ENCODE assay signal across 9 mouse cellular contexts in genomic region chr7:16239554-16239997, GRCm38 (mm10). TPM values are rescaled to one million over a fixed set of nuclear protein-coding genes. Genes with fewer than 3 reads are reported as not detected.
A peak's percentile ranks its signal among the peaks of the same experiment; 100 is the strongest.
DNase-seq lines count a peak whose midpoint lies in the region; ATAC-seq and TF ChIP-seq lines count a peak whose summit lies in the region.
"Had no signal": no experiment of that assay in that cellular context is flagged by ENCODE, and none has a peak within 500 bp of the region (broad histone marks: within the 10 kb centered on the region; RNA-seq: fewer than 3 reads in every experiment).

No protein-coding gene starts in this region.

- WGBS in liver, embryonic 13.5 days (ENCODE audit: insufficient replicate concordance): 37% methylated on average over 9 of the region's 9 CpGs
- WGBS in midbrain, postnatal 0 days: 63% methylated on average over 9 of the region's 9 CpGs

- peak overlapping the region; percentile 66 for H3K4me2 ChIP-seq in liver, embryonic 13.5 days
- no peak overlapping the region for H3K4me2 ChIP-seq in midbrain, postnatal 0 days (ENCODE audit: low read depth, low read length, poor library complexity, severe bottlenecking)
- H3K4me2 ChIP-seq: stomach, embryonic 15.5 days had no signal

- peaks cover 14% of the 10 kb centered on the region; the same call in 1 of the 2 replicates for H3K36me3 ChIP-seq in liver, embryonic 13.5 days
- no peaks in the 10 kb centered on the region for H3K36me3 ChIP-seq in midbrain, postnatal 0 days (ENCODE audit: insufficient read depth, low read length)
- H3K36me3 ChIP-seq: stomach, embryonic 15.5 days had no signal

- no peaks in the 10 kb centered on the region for H3K9me3 ChIP-seq in liver, embryonic 13.5 days (replicated peaks)
- no peaks in the 10 kb centered on the region for H3K9me3 ChIP-seq in midbrain, postnatal 0 days (ENCODE audit: low read length)
- H3K9me3 ChIP-seq: stomach, embryonic 15.5 days had no signal

- ATAC-seq in liver, embryonic 13.5 days (ENCODE audit: low read depth): peak; percentile 6; the same call in 1 of the 2 replicates
- ATAC-seq in midbrain, postnatal 0 days (ENCODE audit: low FRiP score): no peak
- ATAC-seq in CD4-positive, CD25-positive, alpha-beta regulatory T cell, adult 4 months: no peak

- peaks cover 52% of the 10 kb centered on the region for H3K4me1 ChIP-seq in liver, embryonic 13.5 days (replicated peaks)
- no peaks in the 10 kb centered on the region for H3K4me1 ChIP-seq in midbrain, postnatal 0 days (ENCODE audit: insufficient read depth, low read length)
- H3K4me1 ChIP-seq: stomach, embryonic 15.5 days had no signal

- DNase-seq in kidney, postnatal 14 days: peak; percentile 9
- no peak for DNase-seq in kidney, postnatal 10 days
- peak; percentile 68 for DNase-seq in gastrocnemius, postnatal 25 days
- DNase-seq in liver, embryonic 13.5 days: no peak
- peak; percentile 58 to 80 for DNase-seq in spleen, postnatal 4 days (ENCODE audit: low spot score in 2 of 2)
- no peak for DNase-seq in midbrain, postnatal 0 days (ENCODE audit: low spot score)
- no peak for DNase-seq in ovary, postnatal 10 days (ENCODE audit: low spot score)

- H3K27ac ChIP-seq in liver, embryonic 13.5 days: peak overlapping the region; percentile 88
- H3K27ac ChIP-seq in midbrain, postnatal 0 days (ENCODE audit: low read depth, low read length): no peak overlapping the region
- H3K27ac ChIP-seq: stomach, embryonic 15.5 days had no signal

- H3K4me3 ChIP-seq in liver, embryonic 13.5 days (replicated peaks): peak overlapping the region; percentile 47
- H3K4me3 ChIP-seq in midbrain, postnatal 0 days (ENCODE audit: low read depth, low read length): no peak overlapping the region
- H3K4me3 ChIP-seq: stomach, embryonic 15.5 days had no signal

- peak overlapping the region; percentile 59 for H3K9ac ChIP-seq in liver, embryonic 13.5 days
- H3K9ac ChIP-seq in midbrain, postnatal 0 days (replicated peaks; ENCODE audit: low read length, poor library complexity, severe bottlenecking): no peak overlapping the region
- H3K9ac ChIP-seq: stomach, embryonic 15.5 days had no signal

- no peak for TF ChIP-seq CTCF in midbrain, postnatal 0 days (IDR thresholded peaks at IDR 0.05)

- no peaks in the 10 kb centered on the region for H3K27me3 ChIP-seq in liver, embryonic 13.5 days
- H3K27me3 ChIP-seq in midbrain, postnatal 0 days (ENCODE audit: insufficient read depth, low read length): no peaks in the 10 kb centered on the region
- H3K27me3 ChIP-seq: stomach, embryonic 15.5 days had no signal

RNA-seq across cellular contexts. Expression of gene C5ar2, which starts 4.4 kb away (rescaled TPM):
- under 1 TPM; 0.13 to 0.23 TPM for total RNA-seq in gastrocnemius, postnatal 25 days (2021)
- 0.72 and 0.77 TPM in 2 replicates for polyA plus RNA-seq in liver, embryonic 13.5 days (2015; fragmentation: Nextera tagmentation; extraction: Ambion mirVana)
- total RNA-seq in midbrain, postnatal 0 days (2014; rRNA removed): 0.05 and 0.09 TPM in 2 replicates
- polyA plus RNA-seq in midbrain, postnatal 0 days (2015; fragmentation: Nextera tagmentation; extraction: Ambion mirVana): 0.14 and 0.20 TPM in 2 replicates
- under 1 TPM in 1 of 2 experiments, not detected in 1; 0.15 TPM for polyA plus RNA-seq in CD4-positive, CD25-positive, alpha-beta regulatory T cell, adult 4 months (2017; shearing (Covaris generic))

RNA-seq across cellular contexts. Expression of gene Dhx34, which starts 17.7 kb away (rescaled TPM):
- total RNA-seq in gastrocnemius, postnatal 25 days (2021): 1 to 10 TPM; 3.2 to 3.4 TPM
- polyA plus RNA-seq in liver, embryonic 13.5 days (2015; fragmentation: Nextera tagmentation; extraction: Ambion mirVana): 6.0 and 6.4 TPM in 2 replicates
- total RNA-seq in midbrain, postnatal 0 days (2014; rRNA removed): 18.3 and 21.7 TPM in 2 replicates
- polyA plus RNA-seq in midbrain, postnatal 0 days (2015; fragmentation: Nextera tagmentation; extraction: Ambion mirVana): 9.3 and 10.3 TPM in 2 replicates
- 10 to 100 TPM in 1 of 2 experiments, 1 to 10 TPM in 1; 9.3 to 13.7 TPM for polyA plus RNA-seq in CD4-positive, CD25-positive, alpha-beta regulatory T cell, adult 4 months (2017; shearing (Covaris generic))

RNA-seq across cellular contexts. Expression of gene C5ar1, which starts 19.8 kb away (rescaled TPM):
- total RNA-seq in gastrocnemius, postnatal 25 days (2021): 1 to 10 TPM; 1.6 to 2.9 TPM
- 1.4 TPM in 2 replicates for polyA plus RNA-seq in liver, embryonic 13.5 days (2015; fragmentation: Nextera tagmentation; extraction: Ambion mirVana)
- total RNA-seq in midbrain, postnatal 0 days (2014; rRNA removed): 0.85 and 1.4 TPM in 2 replicates
- polyA plus RNA-seq in midbrain, postnatal 0 days (2015; fragmentation: Nextera tagmentation; extraction: Ambion mirVana): 1.4 TPM in 2 replicates
- polyA plus RNA-seq in CD4-positive, CD25-positive, alpha-beta regulatory T cell, adult 4 months (2017; shearing (Covaris generic)): not detected

RNA-seq across cellular contexts. Expression of gene Inafm1, which starts 33.8 kb away (rescaled TPM):
- total RNA-seq in gastrocnemius, postnatal 25 days (2021): 10 to 100 TPM; 13.1 to 13.2 TPM
- 3.9 and 4.4 TPM in 2 replicates for polyA plus RNA-seq in liver, embryonic 13.5 days (2015; fragmentation: Nextera tagmentation; extraction: Ambion mirVana)
- 58.2 and 60.5 TPM in 2 replicates for total RNA-seq in midbrain, postnatal 0 days (2014; rRNA removed)
- polyA plus RNA-seq in midbrain, postnatal 0 days (2015; fragmentation: Nextera tagmentation; extraction: Ambion mirVana): 84.2 and 84.5 TPM in 2 replicates
- 1 to 10 TPM; 1.0 to 2.3 TPM for polyA plus RNA-seq in CD4-positive, CD25-positive, alpha-beta regulatory T cell, adult 4 months (2017; shearing (Covaris generic))

RNA-seq across cellular contexts. Expression of gene Ccdc9, which starts 47.0 kb away (rescaled TPM):
- 10 to 100 TPM; 29.1 to 36.9 TPM for total RNA-seq in gastrocnemius, postnatal 25 days (2021)
- 12.6 and 17.5 TPM in 2 replicates for polyA plus RNA-seq in liver, embryonic 13.5 days (2015; fragmentation: Nextera tagmentation; extraction: Ambion mirVana)
- 31.5 and 35.0 TPM in 2 replicates for total RNA-seq in midbrain, postnatal 0 days (2014; rRNA removed)
- 12.7 and 13.6 TPM in 2 replicates for polyA plus RNA-seq in midbrain, postnatal 0 days (2015; fragmentation: Nextera tagmentation; extraction: Ambion mirVana)
- polyA plus RNA-seq in CD4-positive, CD25-positive, alpha-beta regulatory T cell, adult 4 months (2017; shearing (Covaris generic)): 10 to 100 TPM in 1 of 2 experiments, 1 to 10 TPM in 1; 7.6 to 13.1 TPM

Comparison
In these comparisons a context has a peak if more than half of its experiments do, and no peak if none do; other contexts are left out.
1. DNase-seq: peak in kidney, postnatal 14 days (single experiment), gastrocnemius, postnatal 25 days (single experiment) and spleen, postnatal 4 days (2 of 2); none in kidney, postnatal 10 days (single experiment), liver, embryonic 13.5 days (single experiment), midbrain, postnatal 0 days (single experiment) and ovary, postnatal 10 days (single experiment).